Comparison of ENCODE assay signal across 18 mouse cellular contexts in genomic region chr13:47238131-47238530, GRCm38 (mm10).
"Had no signal": no experiment of that assay in that cellular context is flagged by ENCODE, and none has a peak within 500 bp of the region (broad histone marks: within the 10 kb centered on the region; RNA-seq: fewer than 3 reads in every experiment).

No protein-coding gene starts in this region.

- ATAC-seq: liver, postnatal 0 days; lung, postnatal 0 days had no signal

- H3K36me3 ChIP-seq: lung, embryonic 15.5 days; midbrain, embryonic 12.5 days; neural tube, embryonic 12.5 days; stomach, embryonic 15.5 days had no signal

- DNase-seq: liver, postnatal 0 days; lung, adult 2 months; lung, postnatal 14 days; lung, postnatal 36 days; midbrain, embryonic 14.5 days; right cerebral cortex, postnatal 14 days; thymus, adult 2 months; thymus, postnatal 25 days; thymus, postnatal 4 days had no signal

- H3K4me1 ChIP-seq: liver, embryonic 15.5 days; lung, embryonic 15.5 days; midbrain, embryonic 12.5 days; neural tube, embryonic 12.5 days; stomach, embryonic 15.5 days had no signal

- H3K27ac ChIP-seq: liver, embryonic 15.5 days; lung, embryonic 15.5 days; macrophage; midbrain, embryonic 12.5 days; neural tube, embryonic 12.5 days; stomach, embryonic 15.5 days; stomach, postnatal 0 days had no signal

- H3K4me3 ChIP-seq: liver, embryonic 15.5 days; lung, embryonic 15.5 days; megakaryocyte, embryonic 14.5 days; midbrain, embryonic 12.5 days; neural tube, embryonic 12.5 days; stomach, embryonic 15.5 days had no signal

- H3K27me3 ChIP-seq: liver, embryonic 15.5 days; lung, embryonic 15.5 days; neural tube, embryonic 12.5 days; stomach, embryonic 15.5 days had no signal

- H3K4me2 ChIP-seq: liver, embryonic 15.5 days; lung, embryonic 15.5 days; midbrain, embryonic 12.5 days; neural tube, embryonic 12.5 days; stomach, embryonic 15.5 days had no signal

- H3K9me3 ChIP-seq: liver, embryonic 15.5 days; lung, embryonic 15.5 days; midbrain, embryonic 12.5 days; neural tube, embryonic 12.5 days; stomach, embryonic 15.5 days had no signal

- H3K9ac ChIP-seq: liver, embryonic 15.5 days; liver, postnatal 0 days; lung, embryonic 15.5 days; midbrain, embryonic 12.5 days; neural tube, embryonic 12.5 days; stomach, embryonic 15.5 days had no signal
